Mouse (Mus musculus): ENCODE results near the gene Eps8l2. TPM values are rescaled to one million over a fixed set of nuclear protein-coding genes. Genes with fewer than 3 reads are reported as not detected.

Gene Eps8l2
- polyA plus RNA-seq, 1 experiment from 2014 or later: 8.1 TPM

GRCm38 (mm10) chr7:141364349-141365048 lies 25.8 kb downstream of the Eps8l2 start:
- DNase-seq (ENCODE audit: low spot score): no peak

- DNase-seq (ENCODE audit: low spot score): no peak
These were observed 26.4 kb downstream of the Eps8l2 start for GRCm38 (mm10) chr7:141365049-141365445.

- DNase-seq (ENCODE audit: low spot score): no peak
These were observed 28.7 kb downstream of the Eps8l2 start for GRCm38 (mm10) chr7:141367358-141367757.

GRCm38 (mm10) chr7:141369918-141370317 lies 31.2 kb downstream of the Eps8l2 start:
- DNase-seq (ENCODE audit: low spot score): no peak

GRCm38 (mm10) chr7:141371942-141372595 lies 33.4 kb downstream of the Eps8l2 start:
- DNase-seq (ENCODE audit: low spot score): no peak

GRCm38 (mm10) chr7:141373611-141374010 lies 34.9 kb downstream of the Eps8l2 start:
- DNase-seq (ENCODE audit: low spot score): no peak

GRCm38 (mm10) chr7:141374399-141374798 lies 35.7 kb downstream of the Eps8l2 start:
- no peak for DNase-seq (ENCODE audit: low spot score)

- no peak for DNase-seq (ENCODE audit: low spot score)
These were observed 40.9 kb downstream of the Eps8l2 start for GRCm38 (mm10) chr7:141379584-141379983.

- no peak for DNase-seq (ENCODE audit: low spot score)
These were observed 42.6 kb downstream of the Eps8l2 start for GRCm38 (mm10) chr7:141381068-141381835.

- peak; percentile 43 for DNase-seq (ENCODE audit: low spot score)
These were observed 49.3 kb downstream of the Eps8l2 start for GRCm38 (mm10) chr7:141387807-141388486.

- no peak for DNase-seq (ENCODE audit: low spot score)
These were observed 49.9 kb downstream of the Eps8l2 start for GRCm38 (mm10) chr7:141388487-141389109.

- DNase-seq (ENCODE audit: low spot score): no peak
These were observed 51.9 kb downstream of the Eps8l2 start for GRCm38 (mm10) chr7:141390326-141391259.

GRCm38 (mm10) chr7:141391625-141392551 lies 53.2 kb downstream of the Eps8l2 start, which contains the start of gene Taldo1:
Taldo1 (plus strand) TSS chr7:141392199.
- peak; percentile 97 for DNase-seq (ENCODE audit: low spot score)

- peak; percentile 30 for DNase-seq (ENCODE audit: low spot score)
These were observed 54.0 kb downstream of the Eps8l2 start for GRCm38 (mm10) chr7:141392552-141393222.

- DNase-seq (ENCODE audit: low spot score): no peak
These were observed 55.5 kb downstream of the Eps8l2 start for GRCm38 (mm10) chr7:141394158-141394557.

- DNase-seq (ENCODE audit: low spot score): peak; percentile 83
These were observed 56.1 kb downstream of the Eps8l2 start for GRCm38 (mm10) chr7:141394771-141395170.

GRCm38 (mm10) chr7:141395348-141395747 lies 56.7 kb downstream of the Eps8l2 start:
- DNase-seq (ENCODE audit: low spot score): no peak

GRCm38 (mm10) chr7:141403305-141403704 lies 64.6 kb downstream of the Eps8l2 start:
- peak; percentile 60 for DNase-seq (ENCODE audit: low spot score)
